Mouse (Mus musculus) testis, adult 2 months (tissue): Measurements from ENCODE around the gene Afap1. TPM values are rescaled to one million over a fixed set of nuclear protein-coding genes. Genes with fewer than 3 reads are reported as not detected.
A peak's percentile ranks its signal among the peaks of the same experiment; 100 is the strongest.

Experiments used
- H3K27ac ChIP-seq: fragments of 200-500 bp; 2 replicates; pipeline ENCODE4 v1.5.1; 2012; ENCODE audit warnings: low read depth, low read length; ENCODE audit not compliant: control insufficient read depth, insufficient read depth
- H3K27me3 ChIP-seq: fragments of 200-500 bp; 2 replicates; pipeline ENCODE4 v1.6.1; 2012; ENCODE audit warnings: mild to moderate bottlenecking, low read length, moderate library complexity; ENCODE audit not compliant: control insufficient read depth, insufficient read depth
- H3K36me3 ChIP-seq: fragments of 200-500 bp; 2 replicates; pipeline ENCODE4 v1.6.1; 2012; ENCODE audit warnings: mild to moderate bottlenecking, low read length; ENCODE audit not compliant: control insufficient read depth, insufficient read depth
- H3K4me1 ChIP-seq: fragments of 200-500 bp; 2 replicates; pipeline ENCODE4 v1.6.1; 2012; ENCODE audit warnings: low read length; ENCODE audit not compliant: control insufficient read depth, insufficient read depth
- H3K4me3 ChIP-seq: fragments of 200-500 bp; 2 replicates; pipeline ENCODE4 v1.5.1; 2012; ENCODE audit warnings: low read depth, mild to moderate bottlenecking, low read length, moderate library complexity, mixed read lengths; ENCODE audit not compliant: control insufficient read depth
- CTCF ChIP-seq: fragments of 200-500 bp; IDR thresholded peaks from 2 replicates; pipeline ENCODE4 v1.5.1; 2012; ENCODE audit warnings: low read depth, mild to moderate bottlenecking, inconsistent platforms, low read length, moderate library complexity; ENCODE audit not compliant: control insufficient read depth, insufficient read depth, insufficient replicate concordance
- POLR2A ChIP-seq: fragments of 200-500 bp; IDR thresholded peaks from 2 replicates; pipeline ENCODE4 v1.6.1; 2012; ENCODE audit warnings: low read depth, mild to moderate bottlenecking, inconsistent platforms, low read length, moderate library complexity; ENCODE audit not compliant: control insufficient read depth
- polyA plus RNA-seq: library from polyadenylated mRNA; depleted of rRNA; stranded (reverse); fragments of >200 nt; gene quantifications from 2 replicates; pipeline ENCODE4 v1.2.3, GENCODE M21; 2012

Afap1 gene
- polyA plus RNA-seq, 1 experiment, result 37.9 TPM

DNA sequence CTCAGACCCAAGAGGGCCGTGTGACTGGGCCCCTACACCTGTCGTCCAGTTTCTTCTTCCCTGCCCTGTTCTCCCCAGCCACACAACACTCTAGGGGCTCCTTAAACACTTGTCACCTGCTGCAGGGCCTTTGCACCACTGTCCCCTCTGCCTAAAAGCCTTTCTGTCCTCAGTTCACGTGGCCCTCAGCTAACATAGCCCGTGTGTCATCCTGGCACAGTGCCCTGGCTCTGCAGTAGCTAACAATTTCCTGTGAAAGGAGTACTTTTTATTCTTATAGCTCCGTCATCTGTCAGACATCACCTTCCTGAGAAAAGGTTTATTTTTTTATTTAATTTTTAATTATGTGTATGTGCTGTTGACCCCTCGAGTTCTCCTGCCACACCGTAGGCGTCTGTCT is 68.2 kb downstream of the Afap1 start:
- Histone ChIP-seq H3K4me1 (no peaks in the 10 kb centered on the region), H3K27ac (no peak overlapping the region), H3K36me3 (no peaks in the 10 kb centered on the region), H3K4me3 (no peak overlapping the region), H3K27me3 (no peaks in the 10 kb centered on the region)
- TF ChIP-seq CTCF (no peak), POLR2A (no peak)

GRCm38 (mm10) chr5:35963635-35964034 is 70.5 kb downstream of the Afap1 start:
- H3K4me1 ChIP-seq, result no peaks in the 10 kb centered on the region
- no peak overlapping the region for H3K27ac ChIP-seq
- no peak overlapping the region for H3K4me3 ChIP-seq
- no peaks in the 10 kb centered on the region for H3K27me3 ChIP-seq
- H3K36me3 ChIP-seq, result no peaks in the 10 kb centered on the region
- TF ChIP-seq POLR2A, result no peak
- no peak for TF ChIP-seq CTCF

DNA sequence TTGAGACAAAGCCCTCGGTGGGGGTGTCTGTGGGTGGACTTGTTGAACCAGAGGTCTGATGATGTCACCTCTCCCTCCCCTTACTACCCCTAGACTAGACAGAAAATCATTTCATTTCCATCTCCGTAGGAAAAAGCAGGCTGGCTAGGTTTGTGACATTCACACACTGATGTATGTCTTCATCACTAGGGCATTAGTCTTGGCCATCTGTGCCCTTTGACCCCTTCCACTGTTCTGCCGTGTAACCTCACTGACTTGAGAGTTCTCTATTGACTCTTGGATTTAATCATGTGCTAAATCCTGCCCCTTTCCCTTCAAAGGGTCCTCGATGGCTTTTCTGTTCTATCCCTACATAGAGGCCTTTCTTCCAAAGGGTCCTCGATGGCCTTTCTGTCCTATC is 71.9 kb downstream of the Afap1 start:
- no peak overlapping the region for H3K27ac ChIP-seq
- H3K36me3 ChIP-seq, result no peaks in the 10 kb centered on the region
- TF ChIP-seq CTCF (no peak), POLR2A (no peak)
- H3K27me3 ChIP-seq, result no peaks in the 10 kb centered on the region
- H3K4me1 ChIP-seq, result no peaks in the 10 kb centered on the region
- H3K4me3 ChIP-seq, result no peak overlapping the region

- Histone ChIP-seq H3K36me3 (no peaks in the 10 kb centered on the region), H3K27me3 (no peaks in the 10 kb centered on the region), H3K27ac (no peak overlapping the region), H3K4me1 (no peaks in the 10 kb centered on the region; the same call in 1 of the 2 replicates), H3K4me3 (no peak overlapping the region)
- no peak for TF ChIP-seq CTCF
- no peak for TF ChIP-seq POLR2A
Measured at GRCm38 (mm10) chr5:35969857-35970256, 76.7 kb downstream of the Afap1 start.

GRCm38 (mm10) chr5:35970380-35971105 is 77.4 kb downstream of the Afap1 start:
- Histone ChIP-seq H3K4me3 (no peak overlapping the region), H3K27me3 (no peaks in the 10 kb centered on the region), H3K4me1 (no peaks in the 10 kb centered on the region; the same call in 1 of the 2 replicates), H3K36me3 (no peaks in the 10 kb centered on the region), H3K27ac (no peak overlapping the region)
- TF ChIP-seq POLR2A, result no peak
- TF ChIP-seq CTCF, result no peak

DNA sequence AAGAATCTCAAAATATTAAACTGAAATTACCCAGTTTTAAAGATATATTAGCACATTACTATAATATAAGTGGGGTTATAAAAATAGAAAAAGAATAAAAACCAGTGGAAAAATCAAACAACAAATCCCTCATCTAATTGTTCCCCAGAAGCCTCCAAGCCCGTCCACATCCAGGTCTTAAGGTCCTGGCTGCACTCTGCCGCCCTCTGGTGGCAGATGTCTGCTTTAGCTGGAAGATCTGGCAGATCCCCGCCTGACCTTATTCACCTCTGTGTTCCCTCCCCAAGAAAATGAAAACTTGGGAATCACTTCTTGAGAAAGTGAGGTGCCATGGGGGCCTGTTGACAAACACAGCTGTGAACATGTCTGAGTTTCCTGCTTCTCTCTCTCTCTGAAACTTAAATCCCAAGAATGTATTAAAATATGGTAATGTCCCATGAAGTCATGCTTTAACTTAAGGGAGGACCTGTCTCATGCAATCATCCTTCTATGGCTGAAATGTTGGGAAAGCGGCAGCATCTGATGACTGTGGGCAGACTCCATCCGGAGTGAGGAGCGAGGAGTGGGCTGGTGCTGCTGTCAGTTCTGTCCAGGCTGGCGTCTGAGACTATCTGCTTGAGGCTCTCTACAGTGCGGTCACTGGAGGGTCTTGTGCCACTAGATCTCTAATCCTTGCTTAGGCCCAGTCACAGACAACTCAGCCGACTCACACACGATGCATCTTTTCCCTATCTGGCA is 78.9 kb downstream of the Afap1 start:
- peak; percentile 82 for TF ChIP-seq CTCF
- TF ChIP-seq POLR2A, result no peak
- no peak overlapping the region for H3K4me3 ChIP-seq
- no peak overlapping the region for H3K27ac ChIP-seq
- H3K4me1 ChIP-seq, result no peaks in the 10 kb centered on the region; the same call in 1 of the 2 replicates
- no peaks in the 10 kb centered on the region for H3K36me3 ChIP-seq
- H3K27me3 ChIP-seq, result no peaks in the 10 kb centered on the region

GRCm38 (mm10) chr5:35972739-35973138 is 79.6 kb downstream of the Afap1 start:
- Histone ChIP-seq H3K36me3 (no peaks in the 10 kb centered on the region), H3K4me1 (no peaks in the 10 kb centered on the region; the same call in 1 of the 2 replicates), H3K27ac (no peak overlapping the region), H3K4me3 (no peak overlapping the region), H3K27me3 (no peaks in the 10 kb centered on the region)
- no peak for TF ChIP-seq CTCF
- TF ChIP-seq POLR2A, result no peak
